Mouse (Mus musculus): ENCODE measurements around the gene Mllt1.

- TF ChIP-seq CTCF (IDR thresholded peaks at IDR 0.05; ENCODE audit: borderline replicate concordance, control insufficient read depth, extremely low read depth, insufficient read depth, low read length, poor library complexity) (no peak), POLR2A (IDR thresholded peaks at IDR 0.05; ENCODE audit: control insufficient read depth, extremely low read depth, insufficient read depth, low read length, poor library complexity) (no peak)
These were observed 18.0 kb downstream of the Mllt1 start for GRCm38 (mm10) chr17:56917166-56917565.
